Mouse (Mus musculus): ENCODE data around the gene Cntn5. TPM values are rescaled to one million over a fixed set of nuclear protein-coding genes. Genes with fewer than 3 reads are reported as not detected.

The Cntn5 gene
- polyA plus RNA-seq, 1 experiment from 2014 or later = 0.54 TPM

DNA sequence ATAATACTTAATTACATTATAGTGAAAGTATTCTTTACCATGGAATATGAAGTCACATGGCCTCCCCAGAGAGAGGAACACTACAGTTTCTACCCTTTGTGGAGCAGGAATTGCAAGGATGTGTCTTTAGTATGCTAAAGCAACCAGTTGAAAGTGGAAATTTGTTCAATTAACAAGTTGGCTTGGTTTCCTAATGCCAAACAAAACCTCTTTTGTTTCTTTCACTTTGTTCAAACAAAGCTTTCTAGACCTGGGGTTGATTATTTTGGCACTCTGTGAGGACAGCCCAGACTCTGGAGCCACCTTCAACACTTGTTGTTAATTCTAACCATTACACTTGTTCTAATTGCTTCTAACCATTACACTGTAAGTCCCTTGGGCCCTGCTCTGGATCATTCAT is 718.5 kb downstream of the Cntn5 start:
- DNase-seq (ENCODE audit: low spot score) = no peak
- H3K4me3 ChIP-seq (ENCODE audit: low read depth, low read length) = no peak overlapping the region

DNA sequence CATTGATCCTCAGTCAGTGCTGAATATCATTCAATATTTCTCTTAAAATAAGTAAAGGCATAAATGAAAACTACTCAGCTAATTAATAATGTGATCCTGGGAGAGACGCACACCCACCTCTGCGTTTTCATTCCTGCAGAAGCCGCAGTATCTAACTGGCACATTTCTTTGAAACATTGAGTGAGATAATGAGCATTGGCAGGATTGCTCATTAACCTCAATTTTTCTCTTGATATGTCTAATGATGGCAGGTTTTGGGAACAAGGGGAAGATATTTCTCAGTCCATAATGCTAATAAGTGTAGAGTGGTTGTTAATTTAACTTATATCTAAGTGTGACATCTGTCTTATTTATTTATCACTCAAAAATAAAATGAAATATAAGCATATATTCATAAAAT is 734.0 kb downstream of the Cntn5 start:
- Histone ChIP-seq H3K9me3 (ENCODE audit: control insufficient read depth, low read length) (no peaks in the 10 kb centered on the region), H3K9ac (ENCODE audit: low read length) (no peak overlapping the region), H3K4me2 (ENCODE audit: low read length) (no peak overlapping the region), H3K36me3 (ENCODE audit: control insufficient read depth, insufficient read depth, low read length) (no peaks in the 10 kb centered on the region), H3K4me3 (ENCODE audit: low read depth, low read length) (no peak overlapping the region), H3K4me1 (replicated peaks; ENCODE audit: control insufficient read depth, insufficient read depth, low read length) (no peaks in the 10 kb centered on the region), H3K27ac (ENCODE audit: low read depth) (no peak overlapping the region), H3K27me3 (replicated peaks; ENCODE audit: control insufficient read depth, insufficient read depth, low read length) (no peaks in the 10 kb centered on the region)
- DNase-seq (ENCODE audit: low spot score) = no peak
- no peak for ATAC-seq (replicated peaks; ENCODE audit: low FRiP score, low TSS enrichment, low read depth)
- 90% methylated on average over 3 of the region's 3 CpGs for WGBS

More for the DNA sequence above, 718.5 kb downstream of the Cntn5 start:
- ATAC-seq (replicated peaks; ENCODE audit: low FRiP score, low TSS enrichment, low read depth) = no peak
- H3K27me3 ChIP-seq (replicated peaks; ENCODE audit: control insufficient read depth, insufficient read depth, low read length) = no peaks in the 10 kb centered on the region
- no peaks in the 10 kb centered on the region for H3K9me3 ChIP-seq (ENCODE audit: control insufficient read depth, low read length)
- H3K9ac ChIP-seq (ENCODE audit: low read length) = no peak overlapping the region
- no peak overlapping the region for H3K27ac ChIP-seq (ENCODE audit: low read depth)
- no peak overlapping the region for H3K4me2 ChIP-seq (ENCODE audit: low read length)
- no peaks in the 10 kb centered on the region for H3K4me1 ChIP-seq (replicated peaks; ENCODE audit: control insufficient read depth, insufficient read depth, low read length)
- no peaks in the 10 kb centered on the region for H3K36me3 ChIP-seq (ENCODE audit: control insufficient read depth, insufficient read depth, low read length)

DNA sequence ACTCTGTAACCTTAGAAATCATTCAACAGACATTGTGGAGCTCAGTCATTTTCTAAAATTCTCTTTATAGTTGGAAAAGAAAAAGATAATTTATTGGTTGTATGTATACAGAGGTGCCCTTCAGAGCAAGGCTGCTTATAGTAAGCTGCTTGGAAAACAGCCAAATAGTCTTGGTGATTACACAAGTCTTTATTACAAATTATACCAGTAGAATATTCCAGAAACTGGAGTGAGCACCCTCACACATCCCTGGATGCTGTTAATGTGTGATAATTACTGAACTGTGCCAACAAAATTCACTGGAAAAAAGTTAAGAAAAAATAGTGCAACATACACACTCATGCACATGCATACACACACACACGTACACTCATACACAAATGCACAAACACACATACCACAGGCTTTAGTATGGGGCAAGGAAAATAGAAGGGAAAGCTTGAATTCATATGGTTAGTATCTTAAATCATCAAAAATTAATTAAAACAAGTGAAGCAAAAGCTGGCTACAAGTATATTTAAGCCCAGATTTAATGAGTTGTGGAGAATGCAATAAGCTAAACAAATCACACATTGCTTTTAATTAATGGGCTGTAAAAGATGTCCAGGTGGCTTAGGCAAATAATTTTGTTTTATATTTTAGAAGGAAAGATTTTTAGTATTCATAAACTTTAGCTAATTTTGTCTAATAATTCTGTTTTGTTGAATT is 783.1 kb downstream of the Cntn5 start:
- no peak overlapping the region for H3K4me2 ChIP-seq (ENCODE audit: low read length)
- no peak overlapping the region for H3K4me3 ChIP-seq (ENCODE audit: low read depth, low read length)
- H3K27me3 ChIP-seq (replicated peaks; ENCODE audit: control insufficient read depth, insufficient read depth, low read length) = no peaks in the 10 kb centered on the region
- no peaks in the 10 kb centered on the region for H3K36me3 ChIP-seq (ENCODE audit: control insufficient read depth, insufficient read depth, low read length)
- no peak overlapping the region for H3K27ac ChIP-seq (ENCODE audit: low read depth)
- no peak overlapping the region for H3K9ac ChIP-seq (ENCODE audit: low read length)
- H3K4me1 ChIP-seq (replicated peaks; ENCODE audit: control insufficient read depth, insufficient read depth, low read length) = no peaks in the 10 kb centered on the region
- 74% methylated on average over 1 of the region's 1 CpGs for WGBS
- DNase-seq (ENCODE audit: low spot score) = no peak
- ATAC-seq (replicated peaks; ENCODE audit: low FRiP score, low TSS enrichment, low read depth) = no peak
- H3K9me3 ChIP-seq (ENCODE audit: control insufficient read depth, low read length) = no peaks in the 10 kb centered on the region

DNA sequence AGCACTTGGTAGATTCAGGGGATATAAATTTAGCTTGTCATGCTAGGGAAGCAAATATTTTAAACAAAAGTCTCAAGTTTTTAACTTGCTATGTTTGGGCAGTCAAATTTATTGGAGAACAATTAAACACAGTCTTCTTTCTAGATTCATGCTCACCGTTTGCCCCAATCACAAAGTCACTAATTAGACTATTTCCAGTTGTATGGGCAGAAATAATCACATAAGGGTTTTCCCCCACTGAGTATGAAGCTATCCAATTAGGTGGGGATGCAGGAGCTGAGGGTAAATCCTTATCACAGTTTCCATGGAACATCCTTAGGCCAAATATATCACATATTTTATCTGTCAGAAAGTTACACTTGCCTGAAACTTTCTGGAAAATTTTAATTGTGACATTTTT is 788.0 kb downstream of the Cntn5 start:
- no peak for DNase-seq (ENCODE audit: low spot score)
- H3K27me3 ChIP-seq (replicated peaks; ENCODE audit: control insufficient read depth, insufficient read depth, low read length) = no peaks in the 10 kb centered on the region
- 84% methylated on average over 1 of the region's 1 CpGs for WGBS

DNA sequence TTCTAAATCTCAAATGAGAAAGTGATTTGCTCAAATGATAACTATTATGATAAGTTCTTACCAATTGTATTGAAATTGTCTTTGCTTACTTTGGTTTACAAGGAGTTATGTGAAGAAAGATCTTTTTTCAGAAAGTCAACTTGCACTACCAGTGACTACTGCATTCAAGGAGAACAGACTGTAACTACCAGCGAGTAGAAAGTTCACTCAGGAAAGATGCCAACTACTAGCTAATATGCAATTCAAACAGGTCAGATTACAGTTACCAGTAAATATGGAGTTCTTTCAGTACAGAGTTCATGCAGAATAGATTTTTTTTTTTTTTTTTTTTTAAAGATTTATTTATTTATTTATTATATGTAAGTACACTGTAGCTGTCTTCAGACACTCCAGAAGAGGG is 795.4 kb downstream of the Cntn5 start:
- H3K4me2 ChIP-seq (ENCODE audit: low read length) = no peak overlapping the region

More for the DNA sequence above, 788.0 kb downstream of the Cntn5 start:
- ATAC-seq (replicated peaks; ENCODE audit: low FRiP score, low TSS enrichment, low read depth) = no peak
- Histone ChIP-seq H3K9ac (ENCODE audit: low read length) (no peak overlapping the region), H3K4me2 (ENCODE audit: low read length) (no peak overlapping the region), H3K9me3 (ENCODE audit: control insufficient read depth, low read length) (no peaks in the 10 kb centered on the region), H3K27ac (ENCODE audit: low read depth) (no peak overlapping the region), H3K4me3 (ENCODE audit: low read depth, low read length) (no peak overlapping the region), H3K4me1 (replicated peaks; ENCODE audit: control insufficient read depth, insufficient read depth, low read length) (no peaks in the 10 kb centered on the region), H3K36me3 (ENCODE audit: control insufficient read depth, insufficient read depth, low read length) (no peaks in the 10 kb centered on the region)

DNA sequence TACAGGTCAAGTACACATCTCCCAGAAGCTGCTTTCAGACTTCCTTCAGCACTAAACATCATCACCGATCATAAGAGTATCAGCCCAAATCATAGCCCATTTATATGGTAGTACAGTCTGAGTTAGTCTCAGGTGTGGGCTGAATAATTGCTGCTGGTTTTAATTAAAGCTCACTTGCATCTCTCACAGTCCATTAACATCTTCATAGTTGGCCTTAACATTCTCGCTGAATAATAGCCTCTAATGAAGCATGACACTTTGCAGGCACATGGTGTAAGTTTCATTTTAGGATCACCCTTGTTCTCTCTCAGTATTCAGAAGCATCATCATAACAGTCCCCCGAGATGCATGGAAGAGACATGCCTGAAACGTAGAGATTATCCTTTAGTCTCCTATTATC is 796.7 kb downstream of the Cntn5 start:
- ATAC-seq (replicated peaks; ENCODE audit: low FRiP score, low TSS enrichment, low read depth) = no peak
- H3K27ac ChIP-seq (ENCODE audit: low read depth) = no peak overlapping the region
- H3K4me1 ChIP-seq (replicated peaks; ENCODE audit: control insufficient read depth, insufficient read depth, low read length) = no peaks in the 10 kb centered on the region
- no peaks in the 10 kb centered on the region for H3K9me3 ChIP-seq (ENCODE audit: control insufficient read depth, low read length)
- H3K4me3 ChIP-seq (ENCODE audit: low read depth, low read length) = no peak overlapping the region
- no peaks in the 10 kb centered on the region for H3K36me3 ChIP-seq (ENCODE audit: control insufficient read depth, insufficient read depth, low read length)
- H3K4me2 ChIP-seq (ENCODE audit: low read length) = no peak overlapping the region
- no peak for DNase-seq (ENCODE audit: low spot score)
- no peak overlapping the region for H3K9ac ChIP-seq (ENCODE audit: low read length)
- WGBS = 84% methylated on average over 4 of the region's 4 CpGs
- no peaks in the 10 kb centered on the region for H3K27me3 ChIP-seq (replicated peaks; ENCODE audit: control insufficient read depth, insufficient read depth, low read length)

More for the DNA sequence above, 795.4 kb downstream of the Cntn5 start:
- no peak overlapping the region for H3K9ac ChIP-seq (ENCODE audit: low read length)
- no peaks in the 10 kb centered on the region for H3K4me1 ChIP-seq (replicated peaks; ENCODE audit: control insufficient read depth, insufficient read depth, low read length)
- WGBS = 93% methylated on average over 1 of the region's 1 CpGs
- no peaks in the 10 kb centered on the region for H3K36me3 ChIP-seq (ENCODE audit: control insufficient read depth, insufficient read depth, low read length)
- no peak overlapping the region for H3K4me3 ChIP-seq (ENCODE audit: low read depth, low read length)
- H3K27ac ChIP-seq (ENCODE audit: low read depth) = no peak overlapping the region
- H3K9me3 ChIP-seq (ENCODE audit: control insufficient read depth, low read length) = no peaks in the 10 kb centered on the region
- no peaks in the 10 kb centered on the region for H3K27me3 ChIP-seq (replicated peaks; ENCODE audit: control insufficient read depth, insufficient read depth, low read length)
- ATAC-seq (replicated peaks; ENCODE audit: low FRiP score, low TSS enrichment, low read depth) (no peak), DNase-seq (ENCODE audit: low spot score) (no peak)

DNA sequence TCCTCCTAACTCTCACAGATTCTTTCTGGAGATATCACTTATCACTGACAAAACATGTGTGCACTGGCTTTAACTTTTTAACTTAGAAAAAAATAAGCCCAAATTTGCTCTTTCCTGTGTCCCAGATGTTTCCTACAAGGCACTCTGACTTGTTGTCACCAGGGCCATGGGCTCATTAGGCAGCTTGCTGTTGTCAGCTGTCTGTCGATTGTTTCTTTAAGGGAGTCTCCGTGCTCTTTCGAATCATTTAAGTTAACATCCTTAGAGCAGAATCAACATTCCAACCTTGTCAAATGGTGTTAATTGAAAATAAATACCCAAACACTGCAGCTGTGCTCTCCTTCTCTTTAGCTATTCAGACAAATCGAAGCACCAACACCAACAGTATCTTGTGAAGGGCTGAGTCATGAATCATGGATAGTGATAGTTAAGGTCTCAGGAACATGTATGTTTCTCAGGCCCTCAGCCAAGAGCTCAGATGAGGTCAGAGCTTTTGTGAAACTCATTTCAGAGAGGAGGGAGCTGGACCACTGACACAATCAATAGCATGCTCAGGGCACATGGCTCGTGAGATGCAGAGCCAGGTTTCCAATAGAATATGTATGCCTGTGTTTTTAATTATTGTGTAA is 802.6 kb downstream of the Cntn5 start:
- no peak overlapping the region for H3K4me2 ChIP-seq (ENCODE audit: low read length)
- no peak overlapping the region for H3K4me3 ChIP-seq (ENCODE audit: low read depth, low read length)
- no peaks in the 10 kb centered on the region for H3K9me3 ChIP-seq (ENCODE audit: control insufficient read depth, low read length)
- WGBS = 55% methylated on average over 5 of the region's 5 CpGs
- H3K27me3 ChIP-seq (replicated peaks; ENCODE audit: control insufficient read depth, insufficient read depth, low read length) = no peaks in the 10 kb centered on the region
- no peak overlapping the region for H3K27ac ChIP-seq (ENCODE audit: low read depth)
- no peaks in the 10 kb centered on the region for H3K36me3 ChIP-seq (ENCODE audit: control insufficient read depth, insufficient read depth, low read length)
- DNase-seq (ENCODE audit: low spot score) (no peak), ATAC-seq (replicated peaks; ENCODE audit: low FRiP score, low TSS enrichment, low read depth) (no peak)
- no peaks in the 10 kb centered on the region for H3K4me1 ChIP-seq (replicated peaks; ENCODE audit: control insufficient read depth, insufficient read depth, low read length)
- no peak overlapping the region for H3K9ac ChIP-seq (ENCODE audit: low read length)

DNA sequence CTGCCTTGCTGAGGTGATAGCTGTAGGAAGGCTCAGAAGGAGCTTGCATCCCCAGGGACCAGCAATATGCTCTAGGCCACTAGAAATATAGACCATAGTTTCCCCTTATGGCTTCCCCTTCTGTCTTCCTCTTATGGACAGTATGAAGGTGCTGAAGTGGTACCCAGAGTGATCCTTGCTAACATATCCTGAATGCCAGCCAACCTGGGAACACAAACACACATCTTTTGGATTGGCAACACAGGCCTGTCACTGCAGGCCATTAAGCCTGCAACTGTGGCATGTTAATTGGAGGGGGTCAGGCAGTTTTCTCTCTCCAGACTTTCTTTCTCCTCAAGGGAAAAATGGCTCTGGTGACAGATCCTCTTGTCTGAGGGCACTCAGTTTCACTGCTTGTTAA is 828.3 kb downstream of the Cntn5 start:
- ATAC-seq (replicated peaks; ENCODE audit: low FRiP score, low TSS enrichment, low read depth) (no peak), DNase-seq (ENCODE audit: low spot score) (no peak)
- Histone ChIP-seq H3K27me3 (replicated peaks; ENCODE audit: control insufficient read depth, insufficient read depth, low read length) (no peaks in the 10 kb centered on the region), H3K27ac (ENCODE audit: low read depth) (no peak overlapping the region), H3K4me2 (ENCODE audit: low read length) (no peak overlapping the region), H3K36me3 (ENCODE audit: control insufficient read depth, insufficient read depth, low read length) (no peaks in the 10 kb centered on the region), H3K4me1 (replicated peaks; ENCODE audit: control insufficient read depth, insufficient read depth, low read length) (no peaks in the 10 kb centered on the region), H3K9ac (ENCODE audit: low read length) (no peak overlapping the region), H3K4me3 (ENCODE audit: low read depth, low read length) (no peak overlapping the region), H3K9me3 (ENCODE audit: control insufficient read depth, low read length) (no peaks in the 10 kb centered on the region)

DNA sequence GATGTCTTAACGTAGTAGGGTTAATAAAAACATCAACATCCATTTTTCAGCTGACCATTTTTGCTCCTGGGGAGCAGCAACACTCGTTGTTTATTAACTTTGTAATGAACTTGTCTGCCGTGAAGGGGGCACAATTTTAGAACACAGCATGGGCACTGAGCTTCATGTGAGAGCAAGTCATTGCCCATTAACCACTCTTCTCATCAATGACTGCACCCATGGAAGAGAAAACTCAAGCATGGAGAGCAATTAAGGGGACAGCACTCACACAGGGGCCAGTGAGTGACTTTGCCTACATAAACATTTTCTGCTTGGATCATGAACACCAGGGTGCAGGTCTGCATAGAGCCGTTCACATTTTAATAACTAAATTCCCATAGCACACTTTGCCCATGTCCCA is 831.2 kb downstream of the Cntn5 start:
- no peak overlapping the region for H3K9ac ChIP-seq (ENCODE audit: low read length)
- no peaks in the 10 kb centered on the region for H3K4me1 ChIP-seq (replicated peaks; ENCODE audit: control insufficient read depth, insufficient read depth, low read length)
- H3K36me3 ChIP-seq (ENCODE audit: control insufficient read depth, insufficient read depth, low read length) = no peaks in the 10 kb centered on the region
- ATAC-seq (replicated peaks; ENCODE audit: low FRiP score, low TSS enrichment, low read depth) (no peak), DNase-seq (ENCODE audit: low spot score) (no peak)
- H3K27ac ChIP-seq (ENCODE audit: low read depth) = no peak overlapping the region
- H3K4me2 ChIP-seq (ENCODE audit: low read length) = no peak overlapping the region
- 68% methylated on average over 4 of the region's 4 CpGs for WGBS
- no peak overlapping the region for H3K4me3 ChIP-seq (ENCODE audit: low read depth, low read length)
- no peaks in the 10 kb centered on the region for H3K9me3 ChIP-seq (ENCODE audit: control insufficient read depth, low read length)
- no peaks in the 10 kb centered on the region for H3K27me3 ChIP-seq (replicated peaks; ENCODE audit: control insufficient read depth, insufficient read depth, low read length)
